Mouse (Mus musculus): ENCODE measurements around the gene Mpzl1. TPM values are rescaled to one million over a fixed set of nuclear protein-coding genes. Genes with fewer than 3 reads are reported as not detected.

Gene Mpzl1
- polyA plus RNA-seq, 1 experiment: 45.3 TPM

DNA sequence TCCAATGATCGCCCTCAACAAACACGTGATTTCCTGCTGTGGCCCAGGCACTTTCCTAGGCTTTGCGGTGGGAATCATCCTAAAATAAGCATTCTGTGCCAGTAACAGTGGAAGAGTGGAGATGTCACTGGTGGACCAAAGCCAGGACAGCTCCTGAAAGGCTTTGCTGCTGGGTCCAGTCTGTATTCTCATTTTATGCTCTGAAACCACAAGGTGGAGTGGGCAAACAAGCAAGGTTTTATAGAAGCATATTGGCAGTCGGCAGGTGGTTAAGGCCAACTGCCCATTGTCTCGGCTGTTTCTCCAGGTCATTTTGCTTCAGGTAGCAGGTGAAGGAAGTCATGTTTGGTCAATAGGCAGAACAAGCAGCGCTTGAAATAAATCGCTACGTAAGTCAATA, 3.2 kb downstream of the Mpzl1 start:
- Histone ChIP-seq H3K4me1 (ENCODE audit: control insufficient read depth, insufficient read depth, low read length) (peaks cover 20% of the 10 kb centered on the region), H3K36me3 (ENCODE audit: control insufficient read depth, insufficient read depth, low read length) (no peaks in the 10 kb centered on the region), H3K4me3 (ENCODE audit: control insufficient read depth, low read depth, low read length) (no peak overlapping the region), H3K27me3 (ENCODE audit: control insufficient read depth, insufficient read depth, low read length) (no peaks in the 10 kb centered on the region), H3K27ac (ENCODE audit: control insufficient read depth, insufficient read depth, low read depth, low read length) (no peak overlapping the region)
- TF ChIP-seq POLR2A (IDR thresholded peaks at IDR 0.05; ENCODE audit: control insufficient read depth, low read depth, low read length): no peak
- no peak for TF ChIP-seq CTCF (IDR thresholded peaks at IDR 0.05; ENCODE audit: control insufficient read depth, insufficient read depth, insufficient replicate concordance, low read depth, low read length)

DNA sequence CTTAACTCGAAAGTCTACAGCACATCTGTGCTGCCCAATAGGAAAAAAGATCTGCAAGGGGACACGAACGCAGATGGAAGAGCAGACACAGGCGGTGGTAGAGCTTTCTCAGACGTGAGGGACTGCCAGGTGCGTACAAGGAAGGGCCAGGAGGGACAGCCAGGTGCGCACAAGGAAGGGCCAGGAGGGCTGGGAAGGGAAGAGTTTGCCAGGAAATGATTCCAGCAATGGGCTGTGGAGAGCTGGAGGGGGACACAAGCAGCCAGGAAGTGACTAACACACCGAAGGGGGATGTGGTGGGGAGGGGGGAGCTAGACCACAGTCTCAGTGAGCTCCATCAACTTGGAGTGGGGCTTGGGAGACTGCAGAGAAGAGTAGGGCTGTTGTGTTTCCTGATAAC, 4.4 kb downstream of the Mpzl1 start:
- H3K4me3 ChIP-seq (ENCODE audit: control insufficient read depth, low read depth, low read length): no peak overlapping the region
- H3K4me1 ChIP-seq (ENCODE audit: control insufficient read depth, insufficient read depth, low read length): peaks cover 12% of the 10 kb centered on the region
- no peaks in the 10 kb centered on the region for H3K36me3 ChIP-seq (ENCODE audit: control insufficient read depth, insufficient read depth, low read length)
- no peak overlapping the region for H3K27ac ChIP-seq (ENCODE audit: control insufficient read depth, insufficient read depth, low read depth, low read length)
- TF ChIP-seq POLR2A (IDR thresholded peaks at IDR 0.05; ENCODE audit: control insufficient read depth, low read depth, low read length) (no peak), CTCF (IDR thresholded peaks at IDR 0.05; ENCODE audit: control insufficient read depth, insufficient read depth, insufficient replicate concordance, low read depth, low read length) (no peak)
- H3K27me3 ChIP-seq (ENCODE audit: control insufficient read depth, insufficient read depth, low read length): no peaks in the 10 kb centered on the region

DNA sequence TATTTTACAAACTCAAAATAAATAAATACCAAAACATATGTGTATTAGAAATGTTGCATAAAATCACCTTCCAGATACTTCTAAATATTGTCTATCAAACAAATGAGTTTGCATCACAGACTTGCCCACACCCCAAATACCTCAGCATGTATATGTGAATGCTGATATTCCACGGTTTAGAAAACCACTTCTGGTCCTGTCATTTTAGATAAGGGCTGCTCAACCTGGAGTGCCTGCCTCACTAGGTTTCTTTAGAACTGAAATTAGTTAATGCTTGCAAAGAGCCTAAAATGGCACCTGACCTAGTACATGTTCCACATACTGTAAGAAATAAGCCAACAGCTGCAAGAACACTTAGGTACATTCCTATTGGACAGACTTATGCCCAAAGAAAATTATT, 5.7 kb downstream of the Mpzl1 start:
- Histone ChIP-seq H3K36me3 (ENCODE audit: control insufficient read depth, insufficient read depth, low read length) (no peaks in the 10 kb centered on the region), H3K27me3 (ENCODE audit: control insufficient read depth, insufficient read depth, low read length) (no peaks in the 10 kb centered on the region), H3K4me3 (ENCODE audit: control insufficient read depth, low read depth, low read length) (no peak overlapping the region), H3K27ac (ENCODE audit: control insufficient read depth, insufficient read depth, low read depth, low read length) (no peak overlapping the region), H3K4me1 (ENCODE audit: control insufficient read depth, insufficient read depth, low read length) (peaks cover 9% of the 10 kb centered on the region; the same call in 1 of the 2 replicates)
- no peak for TF ChIP-seq POLR2A (IDR thresholded peaks at IDR 0.05; ENCODE audit: control insufficient read depth, low read depth, low read length)
- TF ChIP-seq CTCF (IDR thresholded peaks at IDR 0.05; ENCODE audit: control insufficient read depth, insufficient read depth, insufficient replicate concordance, low read depth, low read length): no peak

DNA sequence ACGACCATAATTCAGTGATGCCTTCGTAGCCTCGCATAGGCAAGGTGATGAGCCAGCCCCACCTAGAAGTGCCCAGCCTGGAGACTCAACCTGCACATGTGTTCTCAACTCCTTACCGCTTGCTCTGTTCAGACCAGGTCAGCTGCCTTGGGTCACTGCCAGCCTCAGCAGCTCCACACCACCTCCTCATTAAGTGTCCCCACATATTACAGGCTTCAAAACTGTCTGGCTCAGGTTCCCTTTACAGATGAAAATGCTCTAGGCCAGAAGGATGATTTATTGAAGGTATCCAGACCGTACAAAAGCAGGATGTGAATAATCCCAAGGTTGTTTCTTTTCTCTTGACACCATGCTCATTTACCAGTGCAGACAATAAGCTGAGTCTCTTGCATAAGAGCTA, 8.4 kb downstream of the Mpzl1 start:
- TF ChIP-seq CTCF (IDR thresholded peaks at IDR 0.05; ENCODE audit: control insufficient read depth, insufficient read depth, insufficient replicate concordance, low read depth, low read length) (no peak), POLR2A (IDR thresholded peaks at IDR 0.05; ENCODE audit: control insufficient read depth, low read depth, low read length) (no peak)
- Histone ChIP-seq H3K4me1 (ENCODE audit: control insufficient read depth, insufficient read depth, low read length) (no peaks in the 10 kb centered on the region), H3K36me3 (ENCODE audit: control insufficient read depth, insufficient read depth, low read length) (no peaks in the 10 kb centered on the region), H3K27ac (ENCODE audit: control insufficient read depth, insufficient read depth, low read depth, low read length) (no peak overlapping the region), H3K4me3 (ENCODE audit: control insufficient read depth, low read depth, low read length) (no peak overlapping the region), H3K27me3 (ENCODE audit: control insufficient read depth, insufficient read depth, low read length) (no peaks in the 10 kb centered on the region)

DNA sequence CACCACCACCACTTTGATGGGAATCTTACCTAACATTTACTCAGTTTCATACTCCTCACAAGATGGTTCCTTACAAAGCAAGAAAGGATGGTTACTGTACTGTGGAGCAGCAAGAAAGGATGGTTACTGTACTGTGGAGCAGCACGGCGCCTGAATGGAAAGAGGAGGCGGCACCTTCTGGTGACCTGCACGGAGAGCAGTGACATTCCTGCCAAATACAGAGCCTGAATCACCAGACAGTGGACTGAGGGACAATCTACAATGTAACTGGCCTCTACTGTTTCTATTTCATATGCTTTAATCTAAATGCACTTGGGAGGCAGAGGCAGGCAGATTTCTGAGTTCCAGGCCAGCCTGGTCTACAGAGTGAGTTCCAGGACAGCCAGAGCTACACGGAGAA, 9.3 kb downstream of the Mpzl1 start:
- Histone ChIP-seq H3K4me1 (ENCODE audit: control insufficient read depth, insufficient read depth, low read length) (no peaks in the 10 kb centered on the region), H3K36me3 (ENCODE audit: control insufficient read depth, insufficient read depth, low read length) (no peaks in the 10 kb centered on the region), H3K4me3 (ENCODE audit: control insufficient read depth, low read depth, low read length) (no peak overlapping the region), H3K27ac (ENCODE audit: control insufficient read depth, insufficient read depth, low read depth, low read length) (no peak overlapping the region), H3K27me3 (ENCODE audit: control insufficient read depth, insufficient read depth, low read length) (no peaks in the 10 kb centered on the region)
- TF ChIP-seq CTCF (IDR thresholded peaks at IDR 0.05; ENCODE audit: control insufficient read depth, insufficient read depth, insufficient replicate concordance, low read depth, low read length) (no peak), POLR2A (IDR thresholded peaks at IDR 0.05; ENCODE audit: control insufficient read depth, low read depth, low read length) (no peak)

DNA sequence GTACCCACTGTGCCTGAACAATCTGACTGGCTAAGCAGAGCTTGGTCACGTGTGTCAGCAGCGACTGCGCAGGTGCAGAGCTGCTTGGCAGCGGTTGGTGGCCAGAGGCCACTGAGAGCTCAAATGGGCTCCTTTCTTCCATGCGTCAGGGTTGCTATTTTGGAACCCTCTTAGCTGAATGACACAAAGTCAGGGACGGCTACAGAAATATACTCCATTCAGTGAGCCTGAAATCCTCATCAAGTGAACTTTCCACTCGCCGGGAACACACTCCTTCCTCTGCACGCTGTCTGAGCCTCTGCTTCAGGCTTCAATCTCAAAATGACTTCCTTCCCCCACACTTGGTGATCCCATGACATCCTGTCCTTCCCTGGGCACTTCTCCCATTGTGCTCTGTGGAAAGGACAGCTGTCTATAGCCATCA, 16.1 kb downstream of the Mpzl1 start:
- Histone ChIP-seq H3K4me1 (ENCODE audit: control insufficient read depth, insufficient read depth, low read length) (peaks cover 13% of the 10 kb centered on the region), H3K36me3 (ENCODE audit: control insufficient read depth, insufficient read depth, low read length) (no peaks in the 10 kb centered on the region), H3K27ac (ENCODE audit: control insufficient read depth, insufficient read depth, low read depth, low read length) (peak overlapping the region; percentile 79), H3K27me3 (ENCODE audit: control insufficient read depth, insufficient read depth, low read length) (no peaks in the 10 kb centered on the region), H3K4me3 (ENCODE audit: control insufficient read depth, low read depth, low read length) (peak overlapping the region; percentile 56)
- TF ChIP-seq POLR2A (IDR thresholded peaks at IDR 0.05; ENCODE audit: control insufficient read depth, low read depth, low read length) (peak; percentile 72; the same call in 1 of the 2 replicates), CTCF (IDR thresholded peaks at IDR 0.05; ENCODE audit: control insufficient read depth, insufficient read depth, insufficient replicate concordance, low read depth, low read length) (no peak)

DNA sequence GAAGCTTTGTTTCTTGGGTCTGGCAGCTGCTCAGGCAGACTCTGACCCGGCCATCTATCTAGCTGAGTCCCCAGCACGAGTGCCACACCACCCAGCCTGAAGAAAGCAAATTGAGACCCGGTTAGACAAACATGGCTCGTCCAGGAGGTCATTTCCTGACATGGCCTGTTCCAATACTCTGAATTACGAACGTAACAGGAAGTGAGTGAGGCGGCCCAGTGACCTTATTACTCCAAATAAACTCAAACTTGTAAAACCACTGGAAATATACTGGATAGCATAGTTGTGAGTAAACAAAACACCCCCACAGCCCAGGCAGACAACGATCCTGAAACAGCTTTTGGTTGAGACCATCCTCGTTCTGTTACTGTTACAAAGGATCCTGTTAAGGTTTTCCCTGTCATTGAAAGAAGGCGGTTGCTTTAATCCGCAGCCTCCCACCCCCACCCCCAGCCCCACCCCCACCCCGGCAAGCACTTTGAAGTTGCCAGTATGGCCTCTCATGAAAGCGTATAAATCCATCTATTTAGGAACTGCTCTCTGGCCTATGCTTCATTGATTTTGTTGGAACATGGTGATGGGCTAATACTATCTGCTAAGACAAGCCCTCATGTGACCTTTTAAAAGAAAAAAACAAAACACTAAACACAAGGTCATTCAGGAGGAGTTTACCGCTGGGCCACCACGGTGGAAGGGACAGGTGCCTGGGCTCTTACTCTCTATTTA, 17.0 kb downstream of the Mpzl1 start:
- H3K4me1 ChIP-seq (ENCODE audit: control insufficient read depth, insufficient read depth, low read length): peaks cover 13% of the 10 kb centered on the region
- no peaks in the 10 kb centered on the region for H3K27me3 ChIP-seq (ENCODE audit: control insufficient read depth, insufficient read depth, low read length)
- TF ChIP-seq POLR2A (IDR thresholded peaks at IDR 0.05; ENCODE audit: control insufficient read depth, low read depth, low read length) (no peak), CTCF (IDR thresholded peaks at IDR 0.05; ENCODE audit: control insufficient read depth, insufficient read depth, insufficient replicate concordance, low read depth, low read length) (no peak)
- no peak overlapping the region for H3K4me3 ChIP-seq (ENCODE audit: control insufficient read depth, low read depth, low read length)
- peak overlapping the region; percentile 79 for H3K27ac ChIP-seq (ENCODE audit: control insufficient read depth, insufficient read depth, low read depth, low read length)
- no peaks in the 10 kb centered on the region for H3K36me3 ChIP-seq (ENCODE audit: control insufficient read depth, insufficient read depth, low read length)
